Mouse (Mus musculus): ENCODE data around the gene Rtca. TPM values are rescaled to one million over a fixed set of nuclear protein-coding genes. Genes with fewer than 3 reads are reported as not detected.

Gene Rtca
- polyA plus RNA-seq, 1 experiment from 2014 or later: 25.1 TPM

Other genes with a start within 250 kb of the Rtca start
- 1.9 and 2.1 TPM in 2 replicates for gene Cdc14a, start 84.2 kb downstream of the Rtca start, polyA plus RNA-seq (2015; fragmentation: Nextera tagmentation; extraction: Ambion mirVana)
- gene Dbt, start 4.9 kb upstream of the Rtca start, polyA plus RNA-seq (2015; fragmentation: Nextera tagmentation; extraction: Ambion mirVana): 14.2 and 16.1 TPM in 2 replicates
- gene Lrrc39, start 54.8 kb upstream of the Rtca start, polyA plus RNA-seq (2015; fragmentation: Nextera tagmentation; extraction: Ambion mirVana): 2.8 and 2.9 TPM in 2 replicates
- gene Sass6, start 86.8 kb upstream of the Rtca start, polyA plus RNA-seq (2015; fragmentation: Nextera tagmentation; extraction: Ambion mirVana): 17.0 and 18.5 TPM in 2 replicates
- 7.3 and 8.2 TPM in 2 replicates for gene Trmt13, start 106.4 kb upstream of the Rtca start, polyA plus RNA-seq (2015; fragmentation: Nextera tagmentation; extraction: Ambion mirVana)
- gene Mfsd14a, start 154.5 kb upstream of the Rtca start, polyA plus RNA-seq (2015; fragmentation: Nextera tagmentation; extraction: Ambion mirVana): 33.3 and 34.9 TPM in 2 replicates
- gene Gm43191, start 173.1 kb upstream of the Rtca start, polyA plus RNA-seq (2015; fragmentation: Nextera tagmentation; extraction: Ambion mirVana): not detected in 2 replicates
- gene Slc35a3, start 204.6 kb upstream of the Rtca start, polyA plus RNA-seq (2015; fragmentation: Nextera tagmentation; extraction: Ambion mirVana): 7.7 and 8.4 TPM in 2 replicates